Mouse (Mus musculus): ENCODE data around the gene Mvd.

The Mvd gene

GRCm38 (mm10) chr8:122457171-122457570 is 13.9 kb upstream of the Mvd start:
- DNase-seq (ENCODE audit: low spot score in 2 of 2) = no peak

GRCm38 (mm10) chr8:122454409-122454808 is 11.2 kb upstream of the Mvd start:
- DNase-seq (ENCODE audit: low spot score in 2 of 2) = no peak

- DNase-seq (ENCODE audit: low spot score in 2 of 2) = no peak
Observed at GRCm38 (mm10) chr8:122452154-122452553, 8.9 kb upstream of the Mvd start.

DNA sequence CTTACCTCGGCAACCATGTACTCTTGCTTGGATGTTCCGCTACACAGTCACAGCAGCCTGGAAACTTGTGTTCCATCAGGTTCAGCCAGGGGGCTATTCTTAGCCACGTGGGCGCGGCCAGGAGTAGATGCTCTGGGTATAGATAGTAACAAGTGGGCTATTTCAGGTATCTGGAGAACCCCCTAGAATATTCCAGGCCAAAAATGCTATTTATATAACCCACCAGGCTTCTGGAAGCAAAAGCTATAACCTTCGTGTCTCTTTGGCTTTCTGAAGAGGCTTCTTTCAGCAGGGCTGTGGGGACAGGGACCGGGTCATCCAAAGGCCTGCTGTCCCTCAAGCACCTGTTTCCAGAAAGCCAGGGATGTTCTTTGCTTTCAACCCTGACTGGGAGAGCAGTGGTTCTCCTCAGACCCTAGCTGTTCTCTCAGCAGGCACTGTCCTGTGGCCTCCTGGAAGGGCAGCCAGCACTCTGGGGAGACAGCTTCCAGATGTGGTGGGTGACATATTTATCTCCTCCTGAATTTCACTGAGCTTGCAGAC is 8.0 kb upstream of the Mvd start:
- DNase-seq (ENCODE audit: low spot score in 2 of 2) = no peak

DNA sequence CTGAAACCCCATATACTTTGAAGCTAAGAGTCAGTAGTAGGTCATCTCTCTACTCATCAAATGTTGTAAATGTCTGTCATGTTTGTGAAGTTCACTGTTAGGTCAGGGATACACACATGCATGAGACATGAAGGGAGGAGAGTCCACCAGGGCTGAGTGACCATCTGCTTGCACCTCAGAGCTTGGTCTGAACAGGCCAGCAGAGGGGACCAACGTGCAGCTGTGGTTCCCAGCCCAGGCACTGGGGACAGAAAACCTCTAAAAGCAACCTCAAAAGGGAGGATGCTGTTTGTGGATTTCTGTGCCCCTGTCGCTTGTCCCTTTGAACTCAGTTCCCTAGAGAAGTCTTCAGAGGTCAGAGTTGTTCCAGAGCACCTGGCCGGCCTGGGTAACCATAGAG is 2.0 kb upstream of the Mvd start:
- no peak for DNase-seq (ENCODE audit: low spot score in 2 of 2)

- DNase-seq (ENCODE audit: low spot score in 2 of 2) = peak; percentile 70 to 77
Observed at GRCm38 (mm10) chr8:122444058-122444748, 981 bp upstream of the Mvd start.

GRCm38 (mm10) chr8:122442781-122443180 is 441 bp downstream of the Mvd start:
- no peak for DNase-seq (ENCODE audit: low spot score in 2 of 2)

DNA sequence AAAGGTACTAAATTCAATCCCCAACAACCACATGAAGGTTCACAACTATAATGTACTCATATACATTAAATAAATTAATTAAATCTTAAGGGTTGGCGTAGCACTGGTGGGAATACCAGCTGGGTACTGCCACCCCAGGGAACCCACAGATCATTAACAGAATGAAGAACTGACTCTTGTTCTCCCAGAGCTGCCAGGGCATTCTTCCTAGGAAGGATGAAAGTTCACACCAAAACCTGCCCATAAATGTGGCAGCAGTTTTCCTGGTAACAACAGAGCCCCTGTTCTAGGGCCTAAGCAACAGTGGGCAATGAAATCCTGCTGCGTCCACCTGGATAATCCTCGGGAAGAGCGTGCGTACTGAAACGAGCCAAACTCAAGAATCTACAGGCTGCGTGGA is 866 bp downstream of the Mvd start:
- no peak for DNase-seq (ENCODE audit: low spot score in 2 of 2)

GRCm38 (mm10) chr8:122441326-122441725 is 1.9 kb downstream of the Mvd start:
- DNase-seq (ENCODE audit: low spot score in 2 of 2) = no peak

DNA sequence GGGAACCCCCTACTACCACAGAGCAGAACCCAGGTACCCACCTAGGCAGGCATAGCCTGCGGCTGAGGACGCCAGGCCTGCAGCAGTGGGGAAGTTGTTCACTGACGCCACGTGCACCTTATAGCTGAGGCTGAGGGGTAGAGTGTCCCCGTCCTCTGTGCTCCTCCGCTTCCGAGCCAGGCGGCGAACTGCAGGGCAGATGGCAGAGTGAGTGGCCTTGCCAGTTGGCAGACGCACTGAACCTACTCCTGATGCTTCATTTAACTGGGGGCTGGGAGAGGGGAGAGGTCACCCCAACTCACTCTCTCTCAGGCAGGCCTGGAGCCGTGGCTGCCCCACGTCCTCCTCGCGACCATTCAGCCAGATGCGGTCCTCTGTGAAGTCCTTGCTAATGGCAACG is 3.9 kb downstream of the Mvd start:
- DNase-seq (ENCODE audit: low spot score in 2 of 2) = no peak

DNA sequence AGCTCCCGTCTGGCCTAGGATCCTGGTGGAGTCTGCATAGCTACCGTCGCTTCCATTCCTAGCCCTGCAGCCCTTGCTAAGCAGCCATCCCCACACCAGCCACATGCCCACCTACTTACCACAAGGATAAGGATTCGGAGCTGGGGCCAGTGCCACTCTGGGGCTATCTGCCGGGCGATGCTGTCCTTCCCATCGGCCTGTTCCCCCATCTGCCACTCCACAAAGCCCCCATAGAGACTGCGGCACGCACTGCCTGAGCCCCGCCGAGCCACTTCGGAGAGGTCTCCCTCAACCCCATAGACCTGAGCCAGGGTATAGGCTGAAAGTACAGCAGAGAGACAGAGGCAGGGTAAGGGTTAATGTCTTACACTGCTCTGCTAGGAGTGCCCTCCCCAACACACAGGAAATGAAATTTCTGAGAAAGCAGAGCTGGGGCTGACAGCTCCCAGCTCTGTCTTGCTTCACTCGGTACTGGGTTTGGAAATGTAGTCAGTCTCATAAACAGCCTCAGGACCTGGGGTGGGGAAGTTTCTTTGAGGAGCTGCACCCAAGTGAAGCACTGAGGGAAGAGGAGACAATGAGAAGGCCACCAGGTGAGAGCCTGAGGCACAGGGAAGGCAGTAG is 5.4 kb downstream of the Mvd start:
- DNase-seq (ENCODE audit: low spot score in 2 of 2) = no peak

- DNase-seq (ENCODE audit: low spot score in 2 of 2) = no peak
Observed at GRCm38 (mm10) chr8:122436586-122437125, 6.6 kb downstream of the Mvd start.

DNA sequence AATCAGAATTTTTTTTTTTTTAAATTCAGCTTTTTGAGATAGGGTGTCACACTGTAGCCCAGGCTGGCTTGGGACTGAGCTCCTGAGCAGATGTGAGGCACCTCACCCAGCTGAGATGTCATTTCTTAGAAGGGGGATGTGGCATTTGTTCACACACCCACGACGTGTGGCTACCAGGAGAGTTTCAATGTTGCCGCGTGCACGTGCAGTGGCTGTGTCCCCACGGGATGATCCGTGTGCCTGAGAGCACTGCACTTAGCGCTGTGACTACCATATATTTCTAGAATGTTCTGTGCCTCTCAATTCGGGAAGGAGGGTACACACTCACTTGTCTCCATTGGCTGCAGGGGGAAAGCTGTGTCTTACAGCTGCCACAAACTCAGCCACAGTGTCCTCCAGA is 7.1 kb downstream of the Mvd start:
- no peak for DNase-seq (ENCODE audit: low spot score in 2 of 2)

DNA sequence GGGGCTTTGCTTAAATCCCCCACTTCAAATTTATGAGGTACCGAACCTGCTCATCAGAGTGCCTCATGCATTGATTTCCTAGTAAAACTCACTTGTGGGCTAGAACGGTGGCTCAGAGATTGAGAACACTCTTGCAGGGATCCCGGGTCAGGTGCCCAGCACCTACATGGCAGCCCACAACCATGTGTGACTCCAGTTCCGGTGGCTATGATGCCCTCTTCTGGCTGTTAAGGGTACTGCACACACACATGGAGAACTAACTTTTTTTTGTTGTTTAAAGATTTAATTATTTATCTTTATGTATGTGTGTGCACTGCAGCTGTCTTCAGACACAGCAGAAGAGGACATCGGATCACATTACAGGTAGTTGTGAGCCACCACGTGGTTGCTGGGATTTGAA is 7.8 kb downstream of the Mvd start:
- no peak for DNase-seq (ENCODE audit: low spot score in 2 of 2)

DNA sequence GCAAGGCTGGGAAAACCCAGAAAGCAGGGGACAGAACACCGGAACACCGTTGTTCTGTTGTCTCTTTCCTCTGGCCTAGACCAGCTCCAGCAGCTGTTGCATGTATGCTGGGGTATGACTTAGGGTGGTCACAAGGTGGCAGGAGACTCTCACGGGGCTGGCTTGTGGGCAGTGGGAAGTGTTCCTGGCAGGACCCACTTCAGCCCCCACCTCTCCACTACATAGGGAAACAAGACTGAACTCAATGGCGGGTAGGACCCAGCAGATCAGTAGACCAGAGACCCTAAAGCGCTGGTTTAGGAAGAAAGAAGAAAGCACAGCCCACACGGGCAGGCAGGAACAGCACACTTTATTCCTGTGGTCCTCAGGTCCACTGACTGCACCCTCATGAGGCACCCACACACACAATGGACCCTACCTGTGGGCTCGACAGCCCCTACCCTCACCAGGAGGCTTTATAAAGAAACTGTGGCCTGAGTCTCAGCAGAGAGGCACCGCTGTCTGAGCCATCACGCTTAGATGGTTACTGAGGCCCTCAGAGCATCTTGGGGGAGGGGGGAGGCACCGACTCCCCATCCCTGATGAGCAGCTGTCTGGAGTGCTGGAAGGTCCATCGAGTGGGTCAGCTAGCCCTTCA is 9.8 kb downstream of the Mvd start:
- DNase-seq (ENCODE audit: low spot score in 2 of 2) = no peak

DNA sequence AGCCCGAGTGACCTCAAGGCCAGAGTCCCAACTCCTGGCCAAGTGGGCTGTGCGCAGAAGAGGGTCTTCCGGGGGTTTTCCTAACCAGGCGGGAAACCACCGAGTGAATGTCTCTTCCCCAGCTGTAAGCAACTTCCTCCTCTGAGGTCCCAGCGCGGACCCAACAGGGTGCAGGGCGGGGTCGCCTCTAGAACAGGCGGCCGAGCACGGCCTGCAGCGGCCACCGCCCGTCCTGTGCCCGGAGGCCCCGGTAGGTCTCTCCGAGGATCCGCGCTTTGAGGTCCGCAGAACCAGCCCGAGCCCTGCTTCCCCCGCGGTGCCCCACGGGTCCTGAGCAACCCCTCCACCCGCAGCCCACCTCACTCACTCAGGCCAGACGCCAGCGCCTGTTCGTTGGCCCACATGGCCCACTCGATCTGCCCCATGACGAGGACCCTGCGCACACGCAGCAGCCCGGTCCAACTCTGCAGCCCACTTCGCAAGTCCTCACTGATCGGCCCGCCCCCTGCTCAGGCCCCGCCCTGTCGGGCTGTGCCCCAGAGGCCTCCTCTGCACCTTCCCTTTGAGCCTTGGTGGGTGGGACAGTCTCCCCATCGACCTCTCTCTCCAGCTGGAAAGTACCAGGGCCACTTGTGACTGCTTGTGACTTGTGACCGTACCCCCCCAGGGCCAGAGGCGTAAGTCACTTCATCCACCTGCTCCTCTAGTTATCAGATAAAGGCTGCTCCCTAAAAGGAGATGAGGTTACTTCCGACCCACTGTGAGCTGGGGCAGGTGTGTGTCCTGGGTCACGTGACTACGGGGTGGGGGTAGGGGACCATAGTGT is 10.6 kb downstream of the Mvd start, which contains the start of gene Cyba:
Gene Cyba, minus strand, starts transcription at position 488 of the 826 bp plus-strand sequence.
- DNase-seq (ENCODE audit: low spot score in 2 of 2) = no peak

DNA sequence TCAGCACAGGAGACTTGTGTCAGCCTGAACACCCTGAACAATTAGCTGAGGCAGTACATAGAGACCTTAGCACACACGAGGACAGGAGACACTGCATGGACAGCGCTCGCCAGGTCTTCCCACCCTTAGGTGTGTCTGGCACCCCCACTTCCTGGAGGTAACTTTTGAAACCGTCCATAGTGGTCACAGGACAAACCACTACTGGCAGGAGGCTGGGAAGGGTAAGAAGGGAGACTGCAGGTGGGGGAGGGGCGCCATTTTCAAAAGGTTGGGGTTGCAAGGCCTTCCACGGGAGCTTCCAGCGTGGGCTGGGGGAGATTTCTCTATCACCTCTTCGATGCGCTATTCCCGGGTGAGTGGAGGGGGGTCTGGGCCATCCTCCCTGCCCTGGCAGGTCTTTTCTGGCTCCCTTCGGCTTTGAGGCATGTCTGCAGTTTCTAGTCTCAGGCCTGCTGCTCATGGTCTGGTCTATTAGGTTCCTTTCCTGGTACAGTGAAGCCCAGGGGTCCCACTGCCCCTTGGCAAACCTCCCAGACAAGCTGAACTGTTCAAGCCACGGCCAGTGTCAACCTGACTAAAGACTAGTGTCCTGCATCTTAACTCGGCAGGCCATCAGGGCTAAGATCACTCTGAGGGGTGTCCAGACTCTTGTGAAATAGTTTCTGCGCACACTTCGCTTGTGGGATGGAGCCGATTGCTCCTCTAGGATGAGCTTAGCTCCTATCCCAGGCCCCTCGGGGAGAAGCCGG is 11.4 kb downstream of the Mvd start:
- no peak for DNase-seq (ENCODE audit: low spot score in 2 of 2)

GRCm38 (mm10) chr8:122430646-122431045 is 12.6 kb downstream of the Mvd start:
- no peak for DNase-seq (ENCODE audit: low spot score in 2 of 2)

DNA sequence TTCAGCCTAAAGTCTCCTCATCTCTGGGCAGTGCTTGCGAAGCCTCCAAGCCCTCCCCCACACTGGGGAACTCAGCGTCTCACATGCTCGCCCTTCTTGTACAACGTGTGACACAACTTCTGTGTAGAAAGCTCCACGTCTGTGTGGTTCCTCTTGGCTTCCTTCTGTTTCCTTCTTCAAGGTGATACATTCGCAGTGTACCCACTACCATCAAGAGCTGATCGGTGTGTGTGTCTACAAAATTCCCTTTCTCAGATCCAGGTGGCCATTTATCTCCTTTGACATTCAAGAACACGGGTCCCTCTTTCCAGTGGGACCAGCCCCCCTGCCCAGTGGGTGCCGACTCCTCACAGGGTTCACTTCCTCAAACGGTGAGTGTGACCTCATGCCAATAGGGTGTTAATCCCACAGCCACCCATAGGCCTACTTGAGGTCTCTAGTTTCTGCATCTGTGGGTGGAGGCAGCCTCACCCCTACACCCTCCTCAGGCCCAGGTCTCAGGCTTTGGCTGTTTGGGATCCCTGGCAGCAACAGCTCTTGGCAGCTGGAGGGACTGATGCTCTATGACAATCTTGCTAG is 13.1 kb downstream of the Mvd start:
- no peak for DNase-seq (ENCODE audit: low spot score in 2 of 2)

DNA sequence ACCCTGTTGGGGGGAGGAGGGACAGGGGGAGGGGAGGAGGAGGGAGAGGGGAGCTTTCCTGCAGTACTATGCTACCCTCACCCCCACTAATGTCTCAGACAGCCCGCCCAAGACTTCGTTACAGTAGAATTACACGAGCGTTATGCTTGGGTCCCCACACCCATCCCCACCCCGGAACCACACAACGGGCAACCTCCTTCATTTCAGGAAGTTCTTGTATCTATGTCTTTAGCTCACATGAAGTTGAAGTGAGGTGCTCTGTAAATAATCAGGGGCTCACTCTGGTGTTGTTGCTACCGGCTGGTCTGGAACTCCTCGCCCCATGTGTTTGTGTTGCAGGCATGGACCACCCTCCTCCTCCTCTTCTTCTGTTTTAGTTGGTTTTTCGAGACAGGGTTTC is 15.1 kb downstream of the Mvd start:
- no peak for DNase-seq (ENCODE audit: low spot score in 2 of 2)

GRCm38 (mm10) chr8:122427607-122428006 is 15.6 kb downstream of the Mvd start:
- no peak for DNase-seq (ENCODE audit: low spot score in 2 of 2)

Data from frontal cortex, postnatal 14 days (tissue).